Mouse (Mus musculus) G1E (cell line): Measurements from ENCODE around the gene Fam71d. TPM values are rescaled to one million over a fixed set of nuclear protein-coding genes. Genes with fewer than 3 reads are reported as not detected.

Experiments used
- ATAC-seq: 2 replicates; pipeline ENCODE4 v1.8.0; 2016; ENCODE audit warnings: mild to moderate bottlenecking; ENCODE audit not compliant: insufficient number of reproducible peaks, poor library complexity, low FRiP score, severe bottlenecking; ENCODE audit errors: extremely low read depth
- DNase-seq: peaks from one replicate; pipeline ENCODE4 v3.0.0; 2012; ENCODE audit warnings: low spot score
- H3K27me3 ChIP-seq: 2 replicates; pipeline ENCODE4 v1.6.1; 2012; ENCODE audit warnings: mild to moderate bottlenecking, low read length, inconsistent platforms; ENCODE audit not compliant: insufficient read depth
- H3K36me3 ChIP-seq: replicated peaks from 2 replicates; pipeline ENCODE3; 2012; ENCODE audit warnings: mild to moderate bottlenecking, inconsistent platforms
- H3K4me1 ChIP-seq: 2 replicates; pipeline ENCODE4 v1.6.1; 2012; ENCODE audit warnings: low read depth, low read length, inconsistent platforms, mixed read lengths; ENCODE audit not compliant: insufficient read depth
- H3K4me3 ChIP-seq: 2 replicates; pipeline ENCODE4 v1.5.1; 2012; ENCODE audit warnings: low read depth, mild to moderate bottlenecking, inconsistent platforms, low read length, moderate library complexity, mixed read lengths
- H3K9me3 ChIP-seq: replicated peaks from 2 replicates; pipeline ENCODE4 v1.6.1; 2012; ENCODE audit warnings: inconsistent platforms
- CTCF ChIP-seq: IDR thresholded peaks from 2 replicates; pipeline ENCODE4 v1.5.1; 2012; ENCODE audit warnings: low read depth, low read length, inconsistent platforms, mixed read lengths
- GATA1 ChIP-seq: IDR thresholded peaks from 2 replicates; pipeline ENCODE4 v1.6.1; 2012; ENCODE audit warnings: borderline replicate concordance, low read length, inconsistent platforms, mixed read lengths
- GATA2 ChIP-seq: IDR thresholded peaks from 2 replicates; pipeline ENCODE4 v1.6.1; 2012; ENCODE audit warnings: low read depth, low read length, inconsistent platforms, borderline replicate concordance
- POLR2AphosphoS5 ChIP-seq: IDR thresholded peaks from 2 replicates; pipeline ENCODE4 v1.6.1; 2012; ENCODE audit warnings: low read depth, low read length, inconsistent platforms; ENCODE audit not compliant: insufficient replicate concordance
- TAL1 ChIP-seq: conservative IDR thresholded peaks from 2 replicates; pipeline ENCODE4 v1.6.1; 2012; ENCODE audit warnings: low read depth, low read length, inconsistent platforms, mixed read lengths
- polyA plus RNA-seq: library from polyadenylated mRNA; stranded (reverse); fragments of >175 nt; gene quantifications from 2 replicates; pipeline ENCODE4 v1.2.3, GENCODE M21; 2012
- total RNA-seq, 2 experiments: library from RNA; stranded (forward) in 1 of 2; stranded (reverse) in 1 of 2; fragments of 200-1000 nt in 1 of 2; fragments of >200 nt in 1 of 2; fragmentation: Nextera tagmentation in 1 of 2; gene quantifications; 2 replicates each; pipeline ENCODE4 v1.2.3; 2014 to 2017

The Fam71d gene
- total and polyA plus RNA-seq, 3 experiments = 0.90 to 1.0 TPM; not detected in 1

- no peaks in the 10 kb centered on the region for H3K27me3 ChIP-seq
- no peak for TF ChIP-seq TAL1
- no peak for TF ChIP-seq GATA1
- TF ChIP-seq CTCF = no peak
- no peak for TF ChIP-seq GATA2
- no peak for TF ChIP-seq POLR2AphosphoS5
- H3K36me3 ChIP-seq = peaks cover 4% of the 10 kb centered on the region
- peak; percentile 29 for DNase-seq
- H3K4me1 ChIP-seq = peaks cover 40% of the 10 kb centered on the region
- ATAC-seq = no peak
- no peaks in the 10 kb centered on the region for H3K9me3 ChIP-seq
- H3K4me3 ChIP-seq = peak overlapping the region; percentile 87
Observed at GRCm38 (mm10) chr12:78749378-78749801, 58.1 kb downstream of the Fam71d start.

GRCm38 (mm10) chr12:78761979-78762378 lies 70.6 kb downstream of the Fam71d start:
- H3K4me1 ChIP-seq = peaks cover 11% of the 10 kb centered on the region
- DNase-seq (no peak), ATAC-seq (no peak)
- no peaks in the 10 kb centered on the region for H3K27me3 ChIP-seq
- TF ChIP-seq GATA2 (no peak), CTCF (no peak), TAL1 (no peak), POLR2AphosphoS5 (no peak), GATA1 (no peak)
- H3K36me3 ChIP-seq = peaks cover 3% of the 10 kb centered on the region
- H3K4me3 ChIP-seq = no peak overlapping the region
- H3K9me3 ChIP-seq = no peaks in the 10 kb centered on the region

GRCm38 (mm10) chr12:78769031-78769713 lies 77.8 kb downstream of the Fam71d start:
- Histone ChIP-seq H3K4me1 (peaks cover 9% of the 10 kb centered on the region), H3K27me3 (no peaks in the 10 kb centered on the region), H3K4me3 (no peak overlapping the region), H3K36me3 (peaks cover 6% of the 10 kb centered on the region), H3K9me3 (no peaks in the 10 kb centered on the region)
- DNase-seq (no peak), ATAC-seq (no peak)
- no peak for TF ChIP-seq GATA2
- no peak for TF ChIP-seq POLR2AphosphoS5
- no peak for TF ChIP-seq GATA1
- no peak for TF ChIP-seq TAL1
- no peak for TF ChIP-seq CTCF

GRCm38 (mm10) chr12:78773211-78773610 lies 81.9 kb downstream of the Fam71d start:
- H3K4me3 ChIP-seq = no peak overlapping the region
- H3K9me3 ChIP-seq = no peaks in the 10 kb centered on the region

GRCm38 (mm10) chr12:78777916-78778315 lies 86.6 kb downstream of the Fam71d start:
- Histone ChIP-seq H3K27me3 (no peaks in the 10 kb centered on the region), H3K4me3 (no peak overlapping the region), H3K4me1 (peaks cover 5% of the 10 kb centered on the region; the same call in 1 of the 2 replicates), H3K36me3 (peaks cover 8% of the 10 kb centered on the region), H3K9me3 (no peaks in the 10 kb centered on the region)
- DNase-seq (no peak), ATAC-seq (no peak)
- TF ChIP-seq GATA1 = no peak
- TF ChIP-seq GATA2 = no peak
- no peak for TF ChIP-seq CTCF
- TF ChIP-seq TAL1 = no peak
- no peak for TF ChIP-seq POLR2AphosphoS5

More at GRCm38 (mm10) chr12:78773211-78773610, 81.9 kb downstream of the Fam71d start:
- no peaks in the 10 kb centered on the region for H3K27me3 ChIP-seq
- DNase-seq (no peak), ATAC-seq (no peak)
- TF ChIP-seq CTCF (no peak), TAL1 (no peak), POLR2AphosphoS5 (no peak), GATA2 (no peak), GATA1 (no peak)
- H3K4me1 ChIP-seq = peaks cover 12% of the 10 kb centered on the region
- peaks cover 8% of the 10 kb centered on the region for H3K36me3 ChIP-seq

- no peak for ATAC-seq
Observed at GRCm38 (mm10) chr12:78778423-78779067, 87.2 kb downstream of the Fam71d start.

More at GRCm38 (mm10) chr12:78778423-78779067, 87.2 kb downstream of the Fam71d start:
- Histone ChIP-seq H3K27me3 (no peaks in the 10 kb centered on the region), H3K4me1 (peaks cover 3% of the 10 kb centered on the region; the same call in 1 of the 2 replicates), H3K4me3 (no peak overlapping the region), H3K36me3 (peaks cover 5% of the 10 kb centered on the region), H3K9me3 (no peaks in the 10 kb centered on the region)
- no peak for TF ChIP-seq POLR2AphosphoS5
- no peak for TF ChIP-seq CTCF
- TF ChIP-seq TAL1 = no peak
- TF ChIP-seq GATA2 = no peak
- TF ChIP-seq GATA1 = no peak
- no peak for DNase-seq

Other genes starting within 250 kb of the Fam71d start
- gene Mpp5, start 57.4 kb downstream of the Fam71d start, total RNA-seq (2014; fragmentation: Nextera tagmentation) = 76.5 and 84.5 TPM in 2 replicates
- gene Mpp5, start 57.4 kb downstream of the Fam71d start, total RNA-seq (2017) = 66.4 and 106 TPM in 2 replicates
- gene Mpp5, start 57.4 kb downstream of the Fam71d start, polyA plus RNA-seq = 1.9 and 2.3 TPM in 2 replicates
- 114 and 119 TPM in 2 replicates for gene Atp6v1d, start 170.1 kb downstream of the Fam71d start, total RNA-seq (2014; fragmentation: Nextera tagmentation)
- gene Atp6v1d, start 170.1 kb downstream of the Fam71d start, total RNA-seq (2017) = 140 and 149 TPM in 2 replicates
- 7.1 and 10.0 TPM in 2 replicates for gene Atp6v1d, start 170.1 kb downstream of the Fam71d start, polyA plus RNA-seq
- 332 and 357 TPM in 2 replicates for gene Eif2s1, start 170.3 kb downstream of the Fam71d start, total RNA-seq (2014; fragmentation: Nextera tagmentation)
- 191 and 198 TPM in 2 replicates for gene Eif2s1, start 170.3 kb downstream of the Fam71d start, total RNA-seq (2017)
- 43.4 and 52.3 TPM in 2 replicates for gene Eif2s1, start 170.3 kb downstream of the Fam71d start, polyA plus RNA-seq
- not detected in 2 replicates for gene Plek2, start 215.4 kb downstream of the Fam71d start, total RNA-seq (2014; fragmentation: Nextera tagmentation)
- not detected in 2 replicates for gene Plek2, start 215.4 kb downstream of the Fam71d start, total RNA-seq (2017)
- gene Plek2, start 215.4 kb downstream of the Fam71d start, polyA plus RNA-seq = not detected in 2 replicates